Mouse (Mus musculus) layer of hippocampus, adult 9-11 months (tissue): ENCODE measurements around the gene Lipe.
"Not testable (repeated sequence)": the region's sequence is repeated elsewhere in the genome, so short reads cannot be mapped to it uniquely, and the experiment has no call there.

ENCODE experiments used
- DNase-seq: peaks from one replicate; pipeline ENCODE4 v3.0.0; 2022

Lipe gene

DNA sequence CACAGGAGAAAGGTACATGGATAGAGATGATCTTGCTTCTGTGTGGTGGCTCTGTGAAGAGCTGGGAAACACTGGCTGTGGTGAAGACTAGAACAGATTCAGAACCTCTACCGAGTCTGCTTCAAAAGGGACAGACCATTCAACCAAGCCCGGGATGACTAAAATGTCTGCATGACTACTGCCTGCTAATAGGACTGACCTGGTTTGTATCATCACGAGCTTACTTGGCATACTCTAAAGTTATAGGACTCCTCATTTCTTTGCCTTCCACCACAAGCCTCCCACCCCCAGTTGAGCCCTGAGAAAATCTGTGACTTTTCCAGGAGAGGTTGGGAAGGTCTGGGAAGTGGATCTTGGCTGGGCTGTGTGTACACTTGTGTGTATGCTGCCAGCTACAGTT is 13.4 kb upstream of the Lipe start:
- no peak for DNase-seq

DNA sequence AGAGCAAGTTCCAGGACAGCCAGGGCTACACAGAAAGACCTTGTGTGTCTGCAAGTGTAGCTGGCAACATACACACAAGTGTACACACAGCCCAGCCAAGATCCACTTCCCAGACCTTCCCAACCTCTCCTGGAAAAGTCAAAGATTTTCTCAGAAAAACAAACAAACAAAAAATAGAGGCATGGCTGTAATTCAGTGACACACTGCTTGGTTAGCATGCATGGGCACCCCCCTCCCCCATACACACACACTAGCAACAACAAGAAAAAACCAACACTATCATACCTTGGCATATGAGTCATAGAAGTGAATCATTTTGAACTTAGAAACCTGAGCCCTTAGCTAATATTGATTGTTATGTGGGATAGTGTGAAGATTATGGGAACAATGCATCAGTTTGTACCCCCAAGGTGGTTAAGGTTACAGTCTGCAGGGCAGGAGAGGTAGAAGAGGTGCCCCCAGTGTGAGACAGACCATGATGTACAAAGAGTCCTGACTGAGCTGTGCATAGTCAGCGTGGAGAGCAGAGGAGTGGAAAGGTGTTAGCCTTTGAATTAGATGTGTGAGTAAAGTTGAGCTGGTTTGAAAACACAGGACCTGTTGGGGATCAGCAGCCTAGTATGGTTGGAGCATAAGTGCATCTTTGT is 12.6 kb upstream of the Lipe start:
- no peak for DNase-seq

DNA sequence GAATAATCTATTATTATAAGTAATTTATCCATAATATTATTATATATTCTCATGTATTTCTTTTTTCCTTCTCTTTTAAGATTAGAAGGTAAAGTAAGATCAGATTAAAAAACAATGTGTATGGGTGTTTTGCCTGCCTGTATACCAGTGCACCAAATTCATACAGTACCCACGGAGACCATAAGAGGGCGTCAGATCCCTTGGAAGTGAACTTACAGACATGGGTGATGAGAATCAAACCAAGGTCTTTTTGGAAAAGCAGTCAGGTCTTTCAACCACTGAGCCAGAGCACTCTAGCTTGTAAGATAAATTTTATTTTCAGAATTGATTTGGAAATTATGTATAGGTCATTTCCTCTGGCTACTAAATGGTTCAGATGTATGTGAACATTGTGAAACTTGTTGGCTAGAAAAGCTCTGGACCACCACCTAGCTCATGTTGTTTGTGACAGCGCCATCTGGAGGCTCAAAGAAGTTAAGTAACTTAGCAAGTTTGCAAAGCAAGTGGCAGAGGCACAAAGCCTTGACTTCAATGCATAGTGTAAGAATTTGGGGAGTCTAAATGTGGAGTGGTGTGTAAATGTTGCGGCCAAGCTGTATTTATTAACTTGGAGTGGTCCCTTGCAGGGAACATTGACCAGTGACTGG is 10.7 kb upstream of the Lipe start:
- no peak for DNase-seq

DNA sequence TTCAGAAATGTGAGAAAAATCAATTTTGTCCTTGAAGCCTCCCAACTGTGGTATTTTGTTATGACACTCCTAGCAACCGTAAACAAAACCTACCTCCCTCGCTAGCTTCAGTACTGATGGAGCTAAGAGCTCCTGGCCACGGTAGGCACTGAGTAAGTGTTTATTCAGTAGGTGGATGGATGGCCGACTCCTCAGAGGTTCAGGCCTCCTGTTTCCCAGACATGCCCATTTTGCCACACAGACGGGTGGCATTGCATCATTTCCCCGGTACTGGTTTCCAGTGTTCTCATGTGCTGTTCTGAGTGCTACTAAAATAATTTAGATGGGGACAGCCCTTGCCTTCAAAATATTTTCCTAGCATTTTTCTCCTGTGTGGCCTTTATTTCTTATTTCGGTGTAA is 8.0 kb upstream of the Lipe start:
- DNase-seq: no peak

DNA sequence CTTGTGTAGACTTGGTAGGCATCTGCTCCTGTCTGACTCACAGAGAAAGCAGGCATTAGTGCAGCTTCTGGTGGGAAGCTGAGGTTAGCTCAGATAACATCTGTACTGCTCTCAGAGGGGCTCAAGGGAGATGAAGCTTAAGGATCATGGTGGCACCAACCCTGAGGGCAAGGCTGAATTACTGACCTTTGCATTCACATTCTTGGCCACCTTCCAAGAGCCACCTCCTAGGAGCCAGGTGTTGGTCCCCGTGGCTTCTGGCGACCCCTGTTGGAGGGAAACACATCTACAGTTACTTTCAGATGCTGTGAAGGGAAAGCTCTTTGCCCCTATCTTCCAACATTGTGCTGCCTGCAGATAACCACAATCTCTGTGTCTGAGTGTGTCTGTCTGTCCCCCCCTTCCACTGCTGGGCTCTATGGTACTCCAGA is 4.2 kb upstream of the Lipe start:
- DNase-seq: no peak

DNA sequence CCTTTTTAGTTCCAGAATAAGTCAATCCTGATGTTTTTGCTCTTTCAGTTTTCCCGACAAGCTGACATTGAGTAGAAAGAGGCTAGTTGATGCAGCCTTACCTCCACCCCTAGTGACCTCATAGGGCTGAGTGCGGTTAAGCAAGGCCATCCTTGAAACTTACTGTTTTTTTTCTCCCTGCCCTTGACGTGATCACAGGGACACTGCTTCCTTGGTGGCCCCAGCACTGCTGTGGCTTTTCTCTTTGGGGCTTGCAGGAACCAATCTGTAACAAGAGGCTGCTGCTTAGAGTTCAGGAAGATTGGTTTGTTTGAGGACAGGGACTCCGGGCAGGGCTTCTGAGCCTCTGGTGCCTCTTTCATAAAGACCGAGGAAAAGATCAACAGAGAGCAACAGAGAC is 3.5 kb upstream of the Lipe start:
- no peak for DNase-seq

DNA sequence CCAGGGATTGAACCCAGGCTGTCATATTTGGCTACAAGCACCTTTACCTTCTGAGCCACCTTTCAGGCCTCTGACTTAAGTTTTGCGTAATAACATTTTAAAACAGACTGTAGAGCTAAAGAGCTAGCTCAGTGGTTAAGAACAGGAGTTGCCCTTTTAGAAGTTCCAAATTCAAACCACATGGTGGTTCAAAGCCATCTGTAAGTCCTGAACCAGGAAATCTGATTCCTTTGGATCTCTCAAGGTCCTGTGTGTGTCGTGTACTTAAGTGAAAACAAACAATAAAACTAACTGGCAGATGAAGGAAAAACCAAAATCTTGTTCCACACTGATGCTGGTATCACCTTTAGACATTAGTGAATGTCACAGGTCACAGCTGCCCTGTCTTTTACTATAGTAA is 3.0 kb upstream of the Lipe start:
- no peak for DNase-seq

DNA sequence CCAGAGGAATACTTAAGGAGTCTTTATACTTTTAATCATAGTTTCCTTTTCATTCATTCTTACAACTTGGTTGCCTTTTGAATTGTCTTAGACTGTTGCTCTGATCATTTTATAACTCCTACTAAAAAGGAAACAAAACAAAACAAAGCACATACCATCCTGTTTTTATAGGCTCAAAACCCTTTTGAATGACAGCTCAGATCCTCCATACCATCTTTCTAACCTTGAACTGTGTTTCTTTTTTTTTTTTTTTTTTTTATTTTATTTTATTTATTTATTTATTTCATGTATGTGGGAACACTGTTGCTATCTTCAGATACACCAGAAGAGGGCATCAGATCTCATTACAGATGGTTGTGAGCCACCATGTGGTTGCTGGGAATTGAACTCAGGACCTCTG is 518 bp upstream of the Lipe start:
- not testable (repeated sequence) for DNase-seq

DNA sequence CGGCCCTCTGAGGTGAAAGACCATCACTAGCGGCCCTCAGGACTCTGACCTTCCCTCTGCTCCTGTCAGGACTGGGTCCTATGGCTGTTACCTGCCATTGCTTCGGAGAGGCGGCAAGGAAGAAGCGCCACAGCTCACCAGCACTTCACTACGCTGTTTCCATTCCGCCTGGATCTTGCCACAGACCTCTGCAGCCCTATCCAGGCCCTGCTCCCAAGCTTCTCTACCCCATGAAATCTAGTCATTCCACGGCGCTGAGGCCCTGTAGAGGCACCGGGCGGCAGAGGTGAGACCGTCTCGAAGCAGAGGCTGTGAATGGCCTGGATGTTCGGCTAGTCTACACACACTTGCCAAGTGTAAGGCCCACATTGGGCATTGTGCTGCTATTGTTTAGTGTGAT is 1.9 kb downstream of the Lipe start:
- no peak for DNase-seq

DNA sequence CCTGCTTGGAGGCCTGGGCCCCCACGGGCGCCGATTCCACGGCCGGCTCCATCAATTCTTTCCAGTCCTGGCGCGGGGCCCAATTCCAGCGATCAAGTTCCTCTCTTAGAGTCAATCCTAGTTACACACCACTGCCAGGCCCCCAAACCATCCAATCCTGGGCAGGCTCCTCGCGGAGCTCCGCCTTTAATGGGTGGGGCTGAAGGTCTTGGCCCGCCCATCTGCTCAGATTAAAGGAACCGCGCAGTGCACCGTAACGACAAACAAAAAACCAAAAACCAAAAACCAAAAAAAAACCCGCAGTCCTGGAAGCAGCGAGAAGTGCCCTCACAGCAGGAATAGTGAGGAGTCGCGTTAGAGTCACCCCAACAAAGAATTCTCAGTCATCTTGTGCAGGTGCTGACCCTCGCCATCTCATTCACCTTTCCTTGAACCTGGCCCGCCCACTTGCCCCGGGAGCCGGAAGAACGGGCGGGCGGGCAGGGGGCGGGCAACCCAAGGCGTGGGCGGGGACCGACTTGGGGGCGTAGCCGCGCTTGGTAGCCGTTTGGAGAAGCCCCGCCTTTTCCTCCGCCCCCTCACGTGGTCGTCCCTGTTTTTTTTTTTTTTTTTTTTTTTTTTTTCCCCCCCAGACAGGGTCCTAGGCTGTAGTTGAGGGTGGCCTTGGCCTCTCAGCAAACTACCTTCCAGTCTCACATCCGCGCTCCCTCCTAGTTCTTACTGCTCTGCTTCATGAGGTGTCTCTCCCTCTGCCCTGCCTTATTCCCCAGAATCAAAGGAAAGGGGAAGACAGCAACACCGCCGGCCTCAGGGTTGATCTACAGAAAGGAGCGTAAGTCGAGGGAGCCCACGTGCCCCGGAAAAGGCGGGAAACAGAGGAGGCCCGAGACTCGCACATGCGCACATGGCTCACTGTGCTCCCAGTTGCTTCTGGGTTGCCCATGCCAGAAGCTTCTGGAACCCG is 2.7 kb downstream of the Lipe start:
- DNase-seq: peak; percentile 97

DNA sequence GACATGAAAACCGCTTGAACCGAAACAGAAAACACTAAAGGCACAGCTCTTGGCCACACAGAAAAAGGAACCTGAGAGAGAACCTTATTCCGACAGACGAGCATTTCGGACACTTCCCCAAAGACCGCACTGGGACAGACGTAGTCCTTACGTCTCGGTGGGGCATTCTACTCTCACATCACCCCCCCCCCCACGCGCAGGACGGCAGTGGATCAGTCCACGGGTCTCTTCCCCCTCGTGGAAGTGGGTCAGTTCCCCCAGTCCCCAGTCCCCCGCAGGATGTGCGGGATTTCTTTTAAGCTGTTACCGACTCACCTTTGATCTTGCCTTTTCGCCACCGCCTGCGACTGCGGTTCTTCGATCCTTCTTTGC is 3.3 kb downstream of the Lipe start:
- DNase-seq: no peak

DNA sequence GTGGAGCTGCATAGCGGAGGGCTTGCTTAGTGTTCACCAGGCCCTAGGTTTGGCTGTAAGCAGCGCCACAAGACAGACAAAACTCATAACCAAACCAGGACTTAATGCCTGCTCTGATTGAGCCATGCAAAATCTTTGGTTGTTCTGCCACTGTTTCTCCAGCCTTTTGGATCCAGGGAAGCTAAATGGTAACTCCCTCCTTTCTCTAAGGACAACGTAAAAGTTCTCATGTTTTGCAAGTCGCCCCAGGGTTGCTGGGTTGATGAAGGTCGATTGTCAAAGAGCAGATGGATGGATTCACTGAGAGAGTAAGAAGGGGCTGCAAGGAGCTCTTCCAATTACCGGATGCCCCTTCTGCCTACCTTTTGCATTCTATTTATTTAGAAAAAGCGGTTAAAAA is 3.8 kb downstream of the Lipe start:
- no peak for DNase-seq

DNA sequence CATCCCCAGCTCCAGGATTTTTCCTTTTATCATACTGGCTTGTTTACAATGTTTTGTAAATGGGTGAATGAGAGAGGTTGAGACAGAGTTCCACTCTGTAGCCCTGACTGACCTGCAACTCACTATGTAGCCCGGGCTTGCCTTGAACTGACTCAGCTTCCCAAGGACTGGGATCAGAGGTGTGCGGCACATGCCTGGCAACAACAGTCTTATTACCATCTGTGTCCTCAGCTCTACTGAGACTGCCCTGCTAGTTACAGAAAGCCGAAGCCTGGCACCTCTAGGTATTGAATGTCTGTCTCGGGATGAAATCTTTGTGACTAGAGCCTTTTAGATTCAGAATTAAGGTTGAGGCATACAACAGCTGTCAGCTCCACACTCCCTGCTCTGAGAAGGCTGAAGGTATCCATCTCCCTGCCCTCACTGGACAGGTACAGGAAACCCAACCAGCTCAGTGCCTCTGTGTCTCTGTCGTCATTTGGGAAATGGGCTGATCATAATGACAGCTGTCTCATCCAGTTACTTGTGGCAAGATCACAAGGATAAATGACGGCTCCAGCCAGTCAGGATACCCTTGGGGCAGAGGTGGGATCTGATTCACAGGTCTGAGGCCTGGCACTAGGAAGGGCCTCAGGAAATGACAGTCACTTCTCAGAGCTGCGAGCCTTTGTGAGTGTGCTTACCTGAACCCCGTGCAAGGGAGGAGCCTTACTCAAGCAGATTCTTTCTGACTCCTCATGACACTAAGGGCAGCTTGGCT is 4.9 kb downstream of the Lipe start:
- DNase-seq: no peak

DNA sequence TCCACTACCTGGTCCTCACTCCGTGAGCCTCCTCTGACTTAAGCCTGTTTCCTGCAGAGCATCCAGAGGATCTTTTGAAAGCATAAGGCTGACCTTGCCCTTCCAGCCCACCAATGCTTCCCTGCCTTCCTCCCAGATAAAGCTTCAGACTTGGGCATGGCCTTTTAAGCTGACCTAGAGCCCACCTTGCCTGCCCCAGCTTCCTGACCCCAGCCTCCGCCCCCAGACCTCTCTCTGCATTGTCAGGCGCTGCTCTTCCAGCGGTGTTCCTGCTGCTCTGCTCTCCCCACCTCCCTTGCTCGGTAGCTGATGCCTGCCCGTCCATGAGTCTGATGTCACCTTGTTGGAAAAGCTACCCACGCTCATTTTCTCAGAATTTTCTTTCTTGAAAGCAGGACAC is 5.7 kb downstream of the Lipe start:
- no peak for DNase-seq

DNA sequence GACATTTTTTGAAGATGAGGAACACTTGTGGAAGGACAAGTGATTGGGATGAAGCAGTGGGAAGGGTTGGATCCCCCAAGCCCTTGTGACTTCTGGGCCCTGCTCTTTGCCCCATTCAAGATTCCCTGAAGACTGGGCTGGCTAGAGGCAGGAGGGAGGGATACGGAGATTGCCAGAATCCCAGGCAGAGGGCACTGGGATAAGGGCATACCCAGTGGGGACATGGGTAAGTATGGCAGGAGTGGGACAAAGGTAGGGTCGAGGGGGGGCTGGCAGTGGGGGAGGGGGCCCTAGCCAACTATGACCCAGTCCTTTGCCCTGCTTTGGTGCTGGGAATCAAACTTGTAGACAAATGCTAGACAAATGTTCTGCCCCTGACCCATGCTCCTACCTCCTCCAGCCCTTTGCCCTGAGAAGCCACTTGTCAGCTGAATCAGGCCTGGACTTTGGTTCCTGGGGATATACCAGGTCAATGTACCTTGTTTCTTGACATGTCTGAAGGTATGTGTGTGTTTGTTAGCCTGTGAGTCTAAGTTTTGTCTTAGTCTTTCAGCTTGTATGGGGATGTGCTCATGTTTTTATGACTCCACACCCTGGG is 6.6 kb downstream of the Lipe start:
- DNase-seq: no peak

DNA sequence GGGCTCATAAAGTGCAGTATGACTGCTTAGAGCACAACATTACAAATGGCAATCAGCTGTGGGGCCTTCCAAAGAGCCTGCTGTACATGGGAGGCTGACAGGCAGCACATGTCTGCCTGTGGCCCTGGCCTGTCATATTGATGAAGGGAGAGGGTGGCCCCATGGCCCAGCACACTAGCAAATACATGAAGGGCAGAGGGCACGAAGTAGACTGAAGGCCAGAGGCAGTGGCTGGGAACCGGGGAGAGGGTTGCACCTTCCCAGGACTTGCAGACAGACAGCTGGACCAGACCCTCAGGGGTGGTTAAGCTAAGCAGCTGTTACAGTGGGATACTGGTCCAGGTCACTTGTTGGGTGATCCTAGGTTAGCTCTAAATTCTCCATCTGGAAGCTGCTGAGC is 7.5 kb downstream of the Lipe start:
- DNase-seq: no peak

DNA sequence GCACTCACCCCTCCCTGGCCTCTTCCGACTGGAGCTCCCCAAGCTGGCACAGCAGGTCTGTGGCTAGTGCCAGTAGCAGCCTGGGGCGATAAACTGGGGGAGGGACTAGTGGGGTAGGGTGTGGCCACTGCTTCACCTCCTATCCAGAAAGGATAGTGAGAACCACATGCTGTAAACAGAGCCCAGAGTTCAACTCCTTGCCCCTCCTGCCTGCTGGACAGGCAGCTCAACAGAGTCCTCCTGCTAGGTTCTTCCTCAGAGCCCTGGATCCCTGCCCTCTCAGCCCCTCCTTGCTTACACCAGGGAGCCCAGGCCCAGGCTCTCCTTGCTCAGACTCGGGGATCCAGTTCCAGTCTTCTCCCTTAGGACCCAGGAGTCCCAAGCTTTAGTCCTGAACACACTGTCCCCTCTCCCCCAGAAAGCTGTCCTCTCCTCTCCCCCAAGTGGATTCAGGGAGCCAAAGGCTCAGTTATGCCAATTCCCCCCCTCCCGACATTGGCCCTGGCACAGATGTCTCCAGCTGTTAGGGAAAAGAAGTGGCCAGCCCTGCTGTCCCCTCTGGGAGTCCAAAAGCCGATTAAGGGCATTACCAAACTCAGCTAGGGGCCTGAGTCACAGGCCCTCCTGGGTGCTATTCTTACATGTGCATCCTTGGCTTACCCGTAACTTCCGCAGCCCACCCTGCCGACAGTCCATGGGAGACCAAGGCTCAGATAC is 8.3 kb downstream of the Lipe start:
- DNase-seq: peak; percentile 66

DNA sequence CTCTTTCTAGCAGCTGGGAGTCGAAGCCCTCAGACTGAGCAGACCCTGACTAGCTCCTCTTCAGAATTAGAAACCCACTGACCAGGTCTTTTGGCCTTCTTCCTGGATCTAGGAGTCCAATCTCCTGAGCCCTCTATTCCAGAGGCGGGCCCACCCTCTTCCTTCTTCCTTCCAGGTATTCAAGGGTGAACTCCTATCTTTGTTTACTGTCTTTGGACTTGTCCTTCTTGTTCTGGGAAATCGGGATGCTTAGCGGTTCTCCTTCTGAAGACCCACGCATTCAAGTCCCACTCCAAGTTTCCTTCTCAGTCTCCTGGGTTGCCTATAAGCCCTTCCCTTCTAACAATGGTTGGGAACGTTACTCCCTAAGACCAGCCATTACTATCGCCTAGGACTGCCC is 9.6 kb downstream of the Lipe start:
- no peak for DNase-seq

DNA sequence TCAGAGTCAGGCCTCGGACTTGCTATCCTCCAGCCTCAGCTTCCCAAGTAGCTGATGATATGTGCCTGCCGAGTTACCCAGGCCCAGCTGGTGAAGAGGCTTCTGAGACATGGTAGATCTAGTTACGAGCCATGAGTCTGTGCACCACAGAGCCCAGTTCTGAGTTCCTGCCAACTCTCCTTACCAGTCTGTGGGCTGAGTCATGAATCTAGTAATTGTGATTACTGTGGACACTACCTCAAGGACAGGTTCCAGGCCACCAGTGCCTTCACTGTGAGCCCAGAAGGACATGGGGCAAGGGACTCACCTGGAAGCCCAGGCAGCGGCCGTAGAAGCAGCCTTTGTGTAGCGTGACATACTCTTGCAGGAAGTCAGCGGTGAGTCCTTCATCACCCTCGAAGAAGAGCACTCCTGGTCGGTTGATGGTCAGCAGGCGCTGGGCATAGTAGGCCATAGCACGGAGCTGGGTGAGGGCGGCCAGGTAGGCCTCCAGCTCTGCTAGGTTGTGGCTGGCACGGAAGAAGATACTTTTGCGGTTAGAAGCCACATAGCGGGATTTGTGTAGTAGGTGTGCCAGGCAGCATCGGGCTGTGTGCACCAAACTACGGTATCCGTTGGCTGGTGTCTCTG is 10.6 kb downstream of the Lipe start:
- no peak for DNase-seq

DNA sequence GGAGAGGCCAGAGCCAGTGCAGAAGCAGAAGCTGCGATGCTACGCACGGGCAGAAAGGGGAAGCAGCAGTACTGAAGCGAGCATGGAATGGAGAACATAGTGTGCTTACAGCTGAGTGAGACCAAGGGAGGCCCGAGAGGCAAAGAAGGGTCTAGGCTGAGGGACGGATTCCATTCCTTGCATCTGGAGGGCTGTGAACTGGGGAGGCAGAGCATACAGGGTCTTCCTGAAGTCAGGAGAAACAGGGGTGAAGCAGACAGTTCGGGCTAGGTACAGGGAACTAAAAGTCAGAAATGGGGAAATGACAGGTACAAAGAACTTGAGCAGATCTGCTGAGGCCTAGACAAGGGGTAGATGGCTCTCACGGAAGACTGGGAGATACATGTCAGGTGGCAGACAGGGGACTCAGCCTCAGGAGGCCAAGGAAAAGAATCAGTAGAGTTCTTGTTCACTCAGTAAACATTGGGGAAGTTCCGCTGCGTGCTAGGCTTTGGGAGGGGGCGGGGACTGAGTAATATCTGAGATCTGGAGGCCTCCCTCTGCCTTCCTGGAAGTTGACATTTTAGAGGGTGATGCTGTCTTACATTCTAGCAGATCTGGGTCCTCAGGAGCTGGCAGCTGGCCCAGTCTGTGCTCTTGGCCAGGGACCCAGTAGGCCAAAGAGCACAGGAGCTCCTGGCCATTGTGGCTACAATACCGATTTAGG is 12.5 kb downstream of the Lipe start:
- peak; percentile 47 for DNase-seq

DNA sequence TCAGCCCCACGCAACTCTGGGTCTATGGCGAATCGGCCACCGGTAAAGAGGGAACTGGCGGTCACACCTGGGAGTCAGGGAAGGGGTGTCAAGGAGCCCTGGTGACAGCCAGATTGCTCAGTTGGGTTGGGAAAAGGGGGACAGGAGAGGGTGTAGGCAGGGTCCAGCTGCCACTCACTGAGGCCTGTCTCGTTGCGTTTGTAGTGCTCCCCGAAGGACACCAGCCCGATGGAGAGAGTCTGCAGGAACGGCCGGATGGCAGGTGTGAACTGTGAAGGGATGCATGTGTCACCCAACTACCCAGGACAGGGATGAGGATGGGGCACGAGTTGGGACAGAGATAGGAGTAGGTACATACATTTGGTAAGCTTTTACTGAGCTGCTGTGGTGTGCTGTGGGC is 13.3 kb downstream of the Lipe start:
- DNase-seq: no peak
